Mouse (Mus musculus) kidney, adult 2 months (tissue): Measurements from ENCODE around the gene Spop. TPM values are rescaled to one million over a fixed set of nuclear protein-coding genes. Genes with fewer than 3 reads are reported as not detected.
A peak's percentile ranks its signal among the peaks of the same experiment; 100 is the strongest.

ENCODE experiments used
- DNase-seq: peaks from one replicate; pipeline ENCODE4 v3.0.0; 2021
- H3K27ac ChIP-seq: fragments of 200-500 bp; 2 replicates; pipeline ENCODE4 v1.5.1; 2012; ENCODE audit warnings: low read depth, low read length, control low read depth, inconsistent platforms; ENCODE audit not compliant: insufficient read depth
- H3K27me3 ChIP-seq: fragments of 200-500 bp; replicated peaks from 2 replicates; pipeline ENCODE4 v1.6.1; 2012; ENCODE audit warnings: mild to moderate bottlenecking, moderate library complexity, low read length, inconsistent platforms; ENCODE audit not compliant: control insufficient read depth, insufficient read depth
- H3K36me3 ChIP-seq: fragments of 200-500 bp; 2 replicates; pipeline ENCODE4 v1.6.1; 2012; ENCODE audit warnings: mild to moderate bottlenecking, moderate library complexity, low read length, inconsistent platforms; ENCODE audit not compliant: control insufficient read depth, insufficient read depth
- H3K4me1 ChIP-seq: fragments of 200-500 bp; 2 replicates; pipeline ENCODE4 v1.6.1; 2011; ENCODE audit warnings: low read length; ENCODE audit not compliant: control insufficient read depth, insufficient read depth
- H3K4me3 ChIP-seq: fragments of 200-500 bp; 2 replicates; pipeline ENCODE4 v1.5.1; 2011; ENCODE audit warnings: mild to moderate bottlenecking, low read depth, low read length, control low read depth; ENCODE audit not compliant: insufficient read depth
- CTCF ChIP-seq: fragments of 200-500 bp; conservative IDR thresholded peaks from 2 replicates; pipeline ENCODE4 v1.5.1; 2011; ENCODE audit warnings: low read depth, mild to moderate bottlenecking, control low read depth, low read length, moderate library complexity, mixed read lengths; ENCODE audit not compliant: insufficient read depth, insufficient read length
- POLR2A ChIP-seq: fragments of 200-500 bp; IDR thresholded peaks from one replicate; pipeline ENCODE4 v1.6.1; 2011; ENCODE audit warnings: low read depth, low read length, control low read depth
- WGBS: fragments of 180-500 bp; shearing (Covaris S2); methylation state at CpG from one replicate; pipeline ENCODE4 v1.1.7; 2018; 5-methylcytosine and 5-hydroxymethylcytosine counted together
- polyA plus RNA-seq: library from polyadenylated mRNA; depleted of rRNA; stranded (reverse); fragments of >200 nt; gene quantifications from 2 replicates; pipeline ENCODE4 v1.2.3, GENCODE M21; 2012; rRNA removed

The Spop gene
- 43.0 and 66.4 TPM in 2 replicates for polyA plus RNA-seq

GRCm38 (mm10) chr11:95413641-95414535, at the start of gene Spop:
Gene Spop, plus strand, starts transcription at chr11:95414080.
- TF ChIP-seq CTCF, result no peak
- TF ChIP-seq POLR2A, result peak; percentile 8
- WGBS, result 2% methylated on average over 58 of the region's 58 CpGs
- Histone ChIP-seq H3K4me3 (peak within 1 kb of the TSS; percentile 87), H3K4me1 (no peaks in the 10 kb centered on the region; the same call in 1 of the 2 replicates), H3K27me3 (no peaks in the 10 kb centered on the region), H3K27ac (peak within 1 kb of the TSS; percentile 71), H3K36me3 (no peaks in the 10 kb centered on the region)
- DNase-seq, result peak; percentile 96

GRCm38 (mm10) chr11:95364388-95364787, 49.5 kb upstream of the Spop start:
- no peak overlapping the region for H3K27ac ChIP-seq
- H3K4me1 ChIP-seq, result peaks cover 15% of the 10 kb centered on the region
- 81% methylated on average over 5 of the region's 5 CpGs for whole genome bisulfite sequencing

GRCm38 (mm10) chr11:95365596-95365995, 48.3 kb upstream of the Spop start:
- peak; percentile 96 for DNase-seq
- Histone ChIP-seq H3K4me3 (no peak overlapping the region), H3K36me3 (no peaks in the 10 kb centered on the region), H3K27ac (peak overlapping the region; percentile 78), H3K4me1 (peaks cover 15% of the 10 kb centered on the region), H3K27me3 (no peaks in the 10 kb centered on the region)
- TF ChIP-seq CTCF (no peak), POLR2A (no peak)
- 17% methylated on average over 10 of the region's 10 CpGs for WGBS

More at GRCm38 (mm10) chr11:95364388-95364787, 49.5 kb upstream of the Spop start:
- TF ChIP-seq POLR2A, result no peak
- no peak for TF ChIP-seq CTCF
- DNase-seq, result no peak
- Histone ChIP-seq H3K36me3 (no peaks in the 10 kb centered on the region), H3K4me3 (no peak overlapping the region), H3K27me3 (no peaks in the 10 kb centered on the region)

- 75% methylated on average over 6 of the region's 6 CpGs for WGBS
- TF ChIP-seq CTCF (0 out of 2 replicates have a peak, but pooled peaks have one; percentile 21), POLR2A (no peak)
- H3K36me3 ChIP-seq, result no peaks in the 10 kb centered on the region
- no peaks in the 10 kb centered on the region for H3K27me3 ChIP-seq
- peak overlapping the region; percentile 3; the same call in 1 of the 2 replicates for H3K27ac ChIP-seq
- peak; percentile 28 for DNase-seq
- peaks cover 15% of the 10 kb centered on the region for H3K4me1 ChIP-seq
- H3K4me3 ChIP-seq, result no peak overlapping the region
Measured at GRCm38 (mm10) chr11:95366280-95366897, 47.5 kb upstream of the Spop start.

GRCm38 (mm10) chr11:95367011-95367735, 46.7 kb upstream of the Spop start:
- Histone ChIP-seq H3K4me1 (peaks cover 15% of the 10 kb centered on the region), H3K27me3 (no peaks in the 10 kb centered on the region), H3K36me3 (no peaks in the 10 kb centered on the region), H3K27ac (no peak overlapping the region), H3K4me3 (no peak overlapping the region)
- WGBS, result 73% methylated on average over 8 of the region's 8 CpGs
- TF ChIP-seq POLR2A, result no peak
- TF ChIP-seq CTCF, result no peak
- no peak for DNase-seq

- no peak for DNase-seq
- no peaks in the 10 kb centered on the region for H3K36me3 ChIP-seq
- no peak overlapping the region for H3K4me3 ChIP-seq
- no peaks in the 10 kb centered on the region for H3K27me3 ChIP-seq
- TF ChIP-seq CTCF (no peak), POLR2A (no peak)
- peaks cover 15% of the 10 kb centered on the region for H3K4me1 ChIP-seq
- WGBS, result 66% methylated on average over 8 of the region's 8 CpGs
- no peak overlapping the region for H3K27ac ChIP-seq
Measured at GRCm38 (mm10) chr11:95368231-95368823, 45.6 kb upstream of the Spop start.

GRCm38 (mm10) chr11:95368871-95369270, 45.0 kb upstream of the Spop start:
- no peak for DNase-seq

More at GRCm38 (mm10) chr11:95368871-95369270, 45.0 kb upstream of the Spop start:
- peaks cover 15% of the 10 kb centered on the region for H3K4me1 ChIP-seq
- H3K27me3 ChIP-seq, result no peaks in the 10 kb centered on the region
- H3K36me3 ChIP-seq, result no peaks in the 10 kb centered on the region
- no peak overlapping the region for H3K27ac ChIP-seq
- 79% methylated on average over 4 of the region's 4 CpGs for WGBS
- no peak overlapping the region for H3K4me3 ChIP-seq
- no peak for TF ChIP-seq POLR2A
- no peak for TF ChIP-seq CTCF
